Mouse (Mus musculus) lung, embryonic 15.5 days (tissue): Measurements from ENCODE around the gene Slc39a3. TPM values are rescaled to one million over a fixed set of nuclear protein-coding genes. Genes with fewer than 3 reads are reported as not detected.

Source experiments
- ATAC-seq: fragments of 200-750 bp; cut with Nextera tagmentation; 2 replicates; pipeline ENCODE4 v1.8.0; 2017; ENCODE audit warnings: moderate number of reproducible peaks, borderline replicate concordance; ENCODE audit not compliant: low FRiP score, low TSS enrichment; ENCODE audit errors: extremely low read depth
- H3K27ac ChIP-seq: fragments of 300-500 bp; sonication (generic); 2 replicates; pipeline ENCODE4 v1.5.1; 2015; ENCODE audit warnings: moderate library complexity, mild to moderate bottlenecking, inconsistent platforms
- H3K27me3 ChIP-seq: fragments of 300-500 bp; sonication (generic); 2 replicates; pipeline ENCODE4 v1.6.1; 2015; ENCODE audit warnings: inconsistent platforms
- H3K36me3 ChIP-seq: fragments of 300-500 bp; sonication (generic); 2 replicates; pipeline ENCODE4 v1.6.1; 2015; ENCODE audit warnings: inconsistent platforms
- H3K4me1 ChIP-seq: fragments of 300-500 bp; sonication (generic); 2 replicates; pipeline ENCODE4 v1.6.1; 2015; ENCODE audit warnings: inconsistent platforms
- H3K4me2 ChIP-seq: fragments of 300-500 bp; sonication (generic); 2 replicates; pipeline ENCODE4 v1.6.1; 2015; ENCODE audit warnings: inconsistent platforms, mild to moderate bottlenecking, moderate library complexity
- H3K4me3 ChIP-seq: fragments of 300-500 bp; sonication (generic); 2 replicates; pipeline ENCODE4 v1.5.1; 2015; ENCODE audit warnings: mild to moderate bottlenecking, inconsistent platforms
- H3K9ac ChIP-seq: fragments of 300-500 bp; sonication (generic); 2 replicates; pipeline ENCODE4 v1.6.1; 2015; ENCODE audit warnings: inconsistent platforms
- H3K9me3 ChIP-seq: fragments of 300-500 bp; sonication (generic); 2 replicates; pipeline ENCODE4 v1.6.1; 2016; ENCODE audit warnings: inconsistent platforms
- WGBS: fragments of 180-500 bp; shearing (Covaris S2); methylation state at CpG from one replicate; pipeline ENCODE4 v1.1.7; 2015; 5-methylcytosine and 5-hydroxymethylcytosine counted together
- polyA plus RNA-seq: library from polyadenylated mRNA; unstranded; fragments of >200 nt; fragmentation: Nextera tagmentation; extraction: Ambion mirVana; gene quantifications from 2 replicates; pipeline ENCODE4 v1.2.1, GENCODE M21; 2015

The Slc39a3 gene
- polyA plus RNA-seq, 1 experiment from 2014 or later: 20.5 TPM

- 60% methylated on average over 6 of the region's 6 CpGs for WGBS
- no peak for ATAC-seq
- no peak overlapping the region for H3K4me2 ChIP-seq
- no peak overlapping the region for H3K27ac ChIP-seq
- H3K36me3 ChIP-seq: no peaks in the 10 kb centered on the region
- H3K9me3 ChIP-seq: no peaks in the 10 kb centered on the region
- peaks cover 35% of the 10 kb centered on the region for H3K27me3 ChIP-seq
- H3K9ac ChIP-seq: no peak overlapping the region; the same call in 1 of the 2 replicates
- H3K4me1 ChIP-seq: peaks cover 20% of the 10 kb centered on the region
- H3K4me3 ChIP-seq: no peak overlapping the region
These were observed 47.8 kb downstream of the Slc39a3 start for GRCm38 (mm10) chr10:80989446-80989845.

DNA sequence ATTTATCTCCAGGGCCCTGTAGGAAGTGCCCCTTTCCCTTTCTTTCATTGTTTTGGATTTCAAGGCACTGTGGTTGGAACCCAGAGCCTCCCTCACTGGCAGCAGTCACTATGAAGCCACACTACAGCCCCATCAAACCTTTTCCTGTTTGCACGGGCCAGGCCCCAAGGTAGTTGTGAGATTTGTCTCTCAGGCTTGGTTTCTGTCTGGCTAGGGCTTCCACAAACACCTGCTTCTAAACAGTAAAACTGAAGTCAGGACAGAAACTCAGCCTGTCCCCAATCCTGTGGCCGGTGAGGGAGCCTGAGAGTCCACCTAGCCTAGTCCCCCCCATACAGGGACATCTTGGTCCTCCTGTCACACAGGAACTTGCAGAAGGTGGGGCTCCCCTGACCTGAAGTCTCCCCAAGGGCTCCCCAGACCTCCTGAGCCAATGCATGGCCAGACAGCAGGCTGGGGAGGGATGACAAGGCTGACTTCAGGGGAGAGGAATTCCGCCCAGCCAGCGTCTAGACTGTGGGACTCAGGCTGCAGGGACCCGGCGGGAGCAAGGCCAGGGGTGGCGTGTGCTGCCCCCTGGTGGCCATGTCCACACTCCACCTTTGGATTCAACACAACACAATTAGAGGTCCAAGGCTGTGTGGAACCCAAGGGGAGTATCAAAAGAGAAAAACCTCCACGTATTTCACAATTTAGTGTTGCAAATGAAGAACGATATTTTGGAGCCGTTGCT is 49.4 kb downstream of the Slc39a3 start:
- Histone ChIP-seq H3K4me2 (no peak overlapping the region), H3K36me3 (no peaks in the 10 kb centered on the region), H3K4me3 (no peak overlapping the region), H3K9ac (no peak overlapping the region), H3K27ac (peak overlapping the region; percentile 66), H3K27me3 (peaks cover 41% of the 10 kb centered on the region), H3K4me1 (peaks cover 20% of the 10 kb centered on the region), H3K9me3 (no peaks in the 10 kb centered on the region)
- peak; percentile 93 for ATAC-seq
- 9% methylated on average over 10 of the region's 10 CpGs for WGBS

- H3K4me3 ChIP-seq: no peak overlapping the region
- WGBS: 58% methylated on average over 6 of the region's 6 CpGs
- peaks cover 41% of the 10 kb centered on the region for H3K27me3 ChIP-seq
- peaks cover 20% of the 10 kb centered on the region for H3K4me1 ChIP-seq
- H3K9ac ChIP-seq: no peak overlapping the region
- no peaks in the 10 kb centered on the region for H3K36me3 ChIP-seq
- no peak overlapping the region for H3K27ac ChIP-seq
- H3K4me2 ChIP-seq: no peak overlapping the region
- no peak for ATAC-seq
- no peaks in the 10 kb centered on the region for H3K9me3 ChIP-seq
These were observed 50.5 kb downstream of the Slc39a3 start for GRCm38 (mm10) chr10:80986754-80987153.

GRCm38 (mm10) chr10:80985970-80986701 is 51.1 kb downstream of the Slc39a3 start:
- H3K9me3 ChIP-seq: no peaks in the 10 kb centered on the region
- peak overlapping the region; percentile 73 for H3K4me2 ChIP-seq

GRCm38 (mm10) chr10:80985241-80985969 is 51.8 kb downstream of the Slc39a3 start:
- peaks cover 20% of the 10 kb centered on the region for H3K4me1 ChIP-seq
- H3K4me3 ChIP-seq: peak overlapping the region; percentile 42
- H3K27ac ChIP-seq: no peak overlapping the region
- peaks cover 41% of the 10 kb centered on the region for H3K27me3 ChIP-seq
- no peaks in the 10 kb centered on the region for H3K36me3 ChIP-seq
- H3K9me3 ChIP-seq: no peaks in the 10 kb centered on the region
- peak overlapping the region; percentile 73 for H3K4me2 ChIP-seq
- ATAC-seq: no peak; the same call in 1 of the 2 replicates
- WGBS: 7% methylated on average over 37 of the region's 37 CpGs
- peak overlapping the region; percentile 20 for H3K9ac ChIP-seq

More at GRCm38 (mm10) chr10:80985970-80986701, 51.1 kb downstream of the Slc39a3 start:
- 32% methylated on average over 13 of the region's 13 CpGs for WGBS
- Histone ChIP-seq H3K4me1 (peaks cover 20% of the 10 kb centered on the region), H3K9ac (peak overlapping the region; percentile 20), H3K27ac (no peak overlapping the region), H3K27me3 (peaks cover 41% of the 10 kb centered on the region), H3K36me3 (no peaks in the 10 kb centered on the region), H3K4me3 (peak overlapping the region; percentile 42)
- ATAC-seq: no peak

DNA sequence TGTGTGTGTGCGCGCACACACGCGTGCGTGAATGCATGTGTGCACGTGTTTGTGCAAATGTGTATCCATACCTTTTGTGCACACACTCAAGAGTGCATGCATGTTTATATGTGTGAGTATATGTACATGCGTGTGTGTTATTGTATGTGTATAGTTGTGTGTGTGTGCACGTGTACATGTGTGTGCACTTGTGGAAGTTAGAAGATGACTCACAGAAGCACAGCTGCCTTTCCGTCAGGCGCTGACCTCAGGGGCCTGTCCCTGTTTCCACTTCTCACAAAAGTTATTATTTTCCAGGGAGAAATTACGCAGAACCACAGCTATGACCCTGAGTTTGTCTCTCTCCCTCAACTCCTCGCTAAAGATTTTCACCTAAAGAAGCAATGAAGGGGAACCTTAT is 53.0 kb downstream of the Slc39a3 start:
- H3K4me3 ChIP-seq: no peak overlapping the region
- WGBS: 83% methylated on average over 12 of the region's 12 CpGs
- no peak overlapping the region for H3K4me2 ChIP-seq
- H3K4me1 ChIP-seq: peaks cover 20% of the 10 kb centered on the region
- no peak overlapping the region for H3K27ac ChIP-seq
- H3K27me3 ChIP-seq: peaks cover 39% of the 10 kb centered on the region
- H3K9ac ChIP-seq: no peak overlapping the region
- no peaks in the 10 kb centered on the region for H3K36me3 ChIP-seq
- no peak for ATAC-seq
- no peaks in the 10 kb centered on the region for H3K9me3 ChIP-seq

GRCm38 (mm10) chr10:80982381-80982780 is 54.8 kb downstream of the Slc39a3 start:
- H3K4me3 ChIP-seq: no peak overlapping the region
- H3K9ac ChIP-seq: no peak overlapping the region
- no peaks in the 10 kb centered on the region for H3K9me3 ChIP-seq
- no peak for ATAC-seq
- no peak overlapping the region for H3K27ac ChIP-seq
- H3K27me3 ChIP-seq: peaks cover 36% of the 10 kb centered on the region
- no peak overlapping the region for H3K4me2 ChIP-seq
- peaks cover 15% of the 10 kb centered on the region; the same call in 1 of the 2 replicates for H3K4me1 ChIP-seq
- 51% methylated on average over 4 of the region's 4 CpGs for WGBS
- no peaks in the 10 kb centered on the region for H3K36me3 ChIP-seq

GRCm38 (mm10) chr10:80981564-80982112 is 55.6 kb downstream of the Slc39a3 start:
- Histone ChIP-seq H3K27ac (no peak overlapping the region), H3K9me3 (no peaks in the 10 kb centered on the region), H3K36me3 (no peaks in the 10 kb centered on the region), H3K27me3 (peaks cover 29% of the 10 kb centered on the region), H3K4me3 (no peak overlapping the region), H3K4me1 (peaks cover 12% of the 10 kb centered on the region; the same call in 1 of the 2 replicates), H3K4me2 (no peak overlapping the region), H3K9ac (no peak overlapping the region)
- 49% methylated on average over 7 of the region's 7 CpGs for WGBS
- no peak for ATAC-seq

Other genes with a start within 250 kb of the Slc39a3 start
- 60.1 and 64.7 TPM in 2 replicates for gene Sf3a2, start 239.2 kb downstream of the Slc39a3 start, polyA plus RNA-seq
- 116 and 118 TPM in 2 replicates for gene Plekhj1, start 238.8 kb downstream of the Slc39a3 start, polyA plus RNA-seq
- gene Amh, start 232.2 kb downstream of the Slc39a3 start, polyA plus RNA-seq: 0.09 and 0.13 TPM in 2 replicates
- gene Jsrp1, start 223.9 kb downstream of the Slc39a3 start, polyA plus RNA-seq: 0.74 and 1.5 TPM in 2 replicates
- gene Oaz1, start 210.8 kb downstream of the Slc39a3 start, polyA plus RNA-seq: 1,965 and 1,985 TPM in 2 replicates
- gene Lingo3, start 193.4 kb downstream of the Slc39a3 start, polyA plus RNA-seq: 0.05 and 0.31 TPM in 2 replicates
- gene Lsm7, start 182.2 kb downstream of the Slc39a3 start, polyA plus RNA-seq: 254 and 281 TPM in 2 replicates
- gene Sppl2b, start 182.2 kb downstream of the Slc39a3 start, polyA plus RNA-seq: 39.1 and 40.8 TPM in 2 replicates
- not detected in 2 replicates for gene Tmprss9, start 165.6 kb downstream of the Slc39a3 start, polyA plus RNA-seq
- gene Timm13, start 136.5 kb downstream of the Slc39a3 start, polyA plus RNA-seq: 305 and 307 TPM in 2 replicates
- 55.8 and 60.4 TPM in 2 replicates for gene Lmnb2, start 119.2 kb downstream of the Slc39a3 start, polyA plus RNA-seq
- gene Gadd45b, start 107.4 kb downstream of the Slc39a3 start, polyA plus RNA-seq: 42.7 and 42.9 TPM in 2 replicates
- 5.3 and 6.6 TPM in 2 replicates for gene Gng7, start 22.5 kb downstream of the Slc39a3 start, polyA plus RNA-seq
- 0.11 and 0.30 TPM in 2 replicates for gene Diras1, start 11.8 kb downstream of the Slc39a3 start, polyA plus RNA-seq
- gene Sgta, start 22.8 kb upstream of the Slc39a3 start, polyA plus RNA-seq: 192 TPM in 2 replicates
- 51.7 and 54.3 TPM in 2 replicates for gene Thop1, start 32.6 kb upstream of the Slc39a3 start, polyA plus RNA-seq
- gene Creb3l3, start 61.4 kb upstream of the Slc39a3 start, polyA plus RNA-seq: 0.31 and 0.35 TPM in 2 replicates
- gene Map2k2, start 68.5 kb upstream of the Slc39a3 start, polyA plus RNA-seq: 178 and 180 TPM in 2 replicates
- 34.1 and 36.9 TPM in 2 replicates for gene Zbtb7a, start 97.8 kb upstream of the Slc39a3 start, polyA plus RNA-seq
- gene Pias4, start 130.5 kb upstream of the Slc39a3 start, polyA plus RNA-seq: 41.0 and 47.5 TPM in 2 replicates
- gene Eef2, start 139.2 kb upstream of the Slc39a3 start, polyA plus RNA-seq: 567 and 596 TPM in 2 replicates
- 52.6 and 56.1 TPM in 2 replicates for gene Dapk3, start 145.6 kb upstream of the Slc39a3 start, polyA plus RNA-seq
- 0.16 TPM in 2 replicates for gene 4930442H23Rik, start 146.4 kb upstream of the Slc39a3 start, polyA plus RNA-seq
- 0.11 and 0.30 TPM in 2 replicates for gene Nmrk2, start 164.6 kb upstream of the Slc39a3 start, polyA plus RNA-seq
- 0.14 and 0.29 TPM in 2 replicates for gene Atcay, start 193.4 kb upstream of the Slc39a3 start, polyA plus RNA-seq
- 5.3 and 5.4 TPM in 2 replicates for gene Zfr2, start 195.7 kb upstream of the Slc39a3 start, polyA plus RNA-seq
- gene Matk, start 215.5 kb upstream of the Slc39a3 start, polyA plus RNA-seq: 2.7 and 3.9 TPM in 2 replicates
- gene Mrpl54, start 229.5 kb upstream of the Slc39a3 start, polyA plus RNA-seq: 208 and 225 TPM in 2 replicates
- 60.7 and 66.5 TPM in 2 replicates for gene Apba3, start 229.5 kb upstream of the Slc39a3 start, polyA plus RNA-seq